Mouse (Mus musculus) right cerebral cortex, postnatal 4 days (tissue): ENCODE results near the gene Samd4b.

Experiments
- DNase-seq: peaks from one replicate; pipeline ENCODE4 v3.0.0-alpha.2; 2022

Gene Samd4b

GRCm38 (mm10) chr7:28490410-28490809, 107.5 kb downstream of the Samd4b start:
- no peak for DNase-seq

- DNase-seq, result no peak
These were observed 109.9 kb downstream of the Samd4b start for GRCm38 (mm10) chr7:28488030-28488491.

GRCm38 (mm10) chr7:28484192-28484591, 113.8 kb downstream of the Samd4b start:
- DNase-seq, result no peak

- DNase-seq, result no peak
These were observed 115.1 kb downstream of the Samd4b start for GRCm38 (mm10) chr7:28482854-28483253.

GRCm38 (mm10) chr7:28478854-28479253, 119.1 kb downstream of the Samd4b start:
- DNase-seq, result no peak

- no peak for DNase-seq
These were observed 120.6 kb downstream of the Samd4b start for GRCm38 (mm10) chr7:28477363-28477762.

- DNase-seq, result no peak
These were observed 121.8 kb downstream of the Samd4b start for GRCm38 (mm10) chr7:28476191-28476590.

GRCm38 (mm10) chr7:28467213-28467751, 130.7 kb downstream of the Samd4b start:
- DNase-seq, result no peak

- no peak for DNase-seq
These were observed 131.2 kb downstream of the Samd4b start for GRCm38 (mm10) chr7:28466721-28467212.

GRCm38 (mm10) chr7:28464416-28465212, 133.3 kb downstream of the Samd4b start:
- peak; percentile 77 for DNase-seq

GRCm38 (mm10) chr7:28462769-28463168, 135.2 kb downstream of the Samd4b start:
- DNase-seq, result no peak

GRCm38 (mm10) chr7:28460361-28460760, 137.6 kb downstream of the Samd4b start:
- DNase-seq, result no peak

GRCm38 (mm10) chr7:28452361-28453005, 145.5 kb downstream of the Samd4b start:
- DNase-seq, result no peak

- DNase-seq, result peak; percentile 50
These were observed 146.2 kb downstream of the Samd4b start, which contains the start of gene Lrfn1 for GRCm38 (mm10) chr7:28451531-28452360. Gene Lrfn1, plus strand, starts transcription at chr7:28451980.

- DNase-seq, result no peak
These were observed 149.8 kb downstream of the Samd4b start for GRCm38 (mm10) chr7:28447865-28448820.

- no peak for DNase-seq
These were observed 150.7 kb downstream of the Samd4b start for GRCm38 (mm10) chr7:28447101-28447830.

GRCm38 (mm10) chr7:28446446-28446845, 151.5 kb downstream of the Samd4b start:
- peak; percentile 97 for DNase-seq

- DNase-seq, result no peak
These were observed 153.5 kb downstream of the Samd4b start for GRCm38 (mm10) chr7:28444344-28444974.

- DNase-seq, result no peak
These were observed 155.3 kb downstream of the Samd4b start for GRCm38 (mm10) chr7:28442688-28443087.

- DNase-seq, result no peak
These were observed 156.0 kb downstream of the Samd4b start for GRCm38 (mm10) chr7:28441776-28442485.
